Mouse (Mus musculus) adrenal gland, postnatal 36 days (tissue): ENCODE measurements at regions not wholly inside any gene's neighbourhood (a gene's known extent, or its start where the extent isn't known, plus 50 kb on each side); places are given as distances from the start of the nearest gene placed in this dataset.
A peak's percentile ranks its signal among the peaks of the same experiment; 100 is the strongest.
"Not testable (repeated sequence)": the region's sequence is repeated elsewhere in the genome, so short reads cannot be mapped to it uniquely, and the experiment has no call there.

Source experiments
- DNase-seq, 2 experiments: peaks; one replicate each; pipeline ENCODE4 v3.0.0; 2021; ENCODE audit warnings: mixed read lengths in 1 of 2

DNA sequence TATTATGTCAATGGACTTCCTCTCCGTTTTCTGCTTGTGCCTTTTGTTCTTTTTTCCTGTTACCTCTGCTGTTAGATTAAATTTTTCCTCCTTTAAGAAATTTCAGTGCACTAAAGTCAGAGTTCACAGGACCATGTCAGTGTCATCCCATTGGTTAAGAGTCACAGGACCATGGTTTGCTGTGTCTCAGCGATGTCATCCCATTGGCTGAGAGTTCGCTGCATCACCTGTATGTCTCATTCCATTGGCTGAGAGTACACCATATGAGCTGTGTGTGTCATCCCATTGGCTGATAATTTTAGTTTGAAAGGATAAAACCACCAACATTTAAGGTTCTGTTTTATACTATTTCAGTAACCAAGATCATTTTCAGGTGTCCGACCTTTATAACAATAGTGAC lies 50.7 kb upstream of the Jade1 start:
- DNase-seq = no peak

- DNase-seq = no peak
Observed at GRCm38 (mm10) chr3:41502161-41502560, 53.4 kb upstream of the Jade1 start.

DNA sequence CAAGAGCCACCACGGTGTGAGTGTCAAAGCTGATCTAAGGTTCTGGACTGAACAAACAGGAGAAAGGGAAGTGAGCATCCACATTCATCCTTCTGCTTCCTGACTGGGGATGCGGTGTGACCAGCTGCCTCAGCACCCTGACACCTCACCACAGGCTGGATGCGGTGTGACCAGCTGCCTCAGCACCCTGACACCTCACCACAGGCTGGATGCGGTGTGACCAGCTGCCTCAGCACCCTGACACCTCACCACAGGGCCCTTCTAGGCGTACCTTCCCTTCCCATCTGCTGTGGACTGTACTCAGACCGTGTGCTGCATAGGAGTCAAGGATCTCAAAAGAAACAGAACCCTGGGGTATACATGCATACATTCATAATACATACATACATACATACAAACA lies 53.9 kb upstream of the Jade1 start:
- not testable (repeated sequence) for DNase-seq

DNA sequence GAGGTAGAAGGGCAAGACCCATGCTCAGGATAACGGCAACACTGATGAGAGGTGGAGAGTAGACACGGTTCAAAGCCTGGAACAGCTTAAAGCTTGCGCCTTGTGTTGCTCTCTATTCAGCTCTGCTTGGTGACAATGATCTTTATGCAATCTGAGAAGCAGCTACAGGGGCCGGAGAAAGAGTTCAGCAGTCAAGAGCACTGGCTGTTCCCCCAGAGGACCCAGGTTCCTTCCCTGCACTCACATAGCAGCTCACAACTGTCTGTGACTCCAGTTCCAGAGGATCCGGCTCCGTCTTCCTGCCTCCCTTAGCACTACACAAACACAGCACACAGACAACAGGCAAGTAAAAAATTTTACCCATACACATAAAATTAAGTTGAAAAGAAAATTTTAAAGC lies 54.4 kb upstream of the Jade1 start:
- DNase-seq = no peak

DNA sequence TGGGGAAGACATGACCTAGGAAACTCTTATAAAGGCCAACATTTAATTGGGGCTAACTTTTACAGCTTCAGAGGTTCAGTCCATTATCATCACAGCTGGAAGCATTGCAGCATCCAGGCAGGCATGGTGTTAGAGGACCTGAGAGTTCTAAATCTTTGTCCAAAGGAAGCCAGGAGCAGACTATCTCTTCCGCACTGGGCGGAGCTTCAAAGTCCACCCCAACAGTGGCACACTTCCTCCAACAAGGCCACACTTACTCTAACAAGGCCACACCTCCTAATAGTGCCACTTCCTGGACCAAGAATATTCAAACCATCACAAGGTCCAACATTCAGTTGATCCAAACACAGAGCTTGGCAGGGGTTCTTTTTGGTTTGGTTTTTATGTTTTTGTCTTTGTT lies 55.9 kb upstream of the Jade1 start:
- no peak for DNase-seq

GRCm38 (mm10) chr3:41498791-41499190 lies 56.7 kb upstream of the Jade1 start:
- DNase-seq = peak in 1 of 2 experiments; percentile 17

DNA sequence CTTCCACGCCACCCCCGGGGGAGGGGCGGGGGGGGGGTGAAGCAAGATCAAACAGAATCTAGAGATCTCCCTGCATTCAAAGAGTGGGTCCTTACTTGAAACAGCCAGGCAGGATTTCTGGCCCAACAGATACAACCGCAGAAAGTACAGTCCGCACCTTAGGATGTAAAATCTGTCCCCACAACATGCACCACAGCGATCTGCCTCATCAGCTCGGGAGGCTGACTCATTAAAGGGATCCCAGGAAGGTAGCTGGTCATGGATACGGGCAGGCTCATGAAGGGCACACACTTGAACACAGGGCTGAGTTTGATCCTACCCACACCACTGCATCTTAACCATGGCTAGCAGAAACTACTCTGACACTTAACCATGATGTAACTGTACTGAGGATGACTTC lies 57.8 kb upstream of the Jade1 start:
- DNase-seq = no peak

DNA sequence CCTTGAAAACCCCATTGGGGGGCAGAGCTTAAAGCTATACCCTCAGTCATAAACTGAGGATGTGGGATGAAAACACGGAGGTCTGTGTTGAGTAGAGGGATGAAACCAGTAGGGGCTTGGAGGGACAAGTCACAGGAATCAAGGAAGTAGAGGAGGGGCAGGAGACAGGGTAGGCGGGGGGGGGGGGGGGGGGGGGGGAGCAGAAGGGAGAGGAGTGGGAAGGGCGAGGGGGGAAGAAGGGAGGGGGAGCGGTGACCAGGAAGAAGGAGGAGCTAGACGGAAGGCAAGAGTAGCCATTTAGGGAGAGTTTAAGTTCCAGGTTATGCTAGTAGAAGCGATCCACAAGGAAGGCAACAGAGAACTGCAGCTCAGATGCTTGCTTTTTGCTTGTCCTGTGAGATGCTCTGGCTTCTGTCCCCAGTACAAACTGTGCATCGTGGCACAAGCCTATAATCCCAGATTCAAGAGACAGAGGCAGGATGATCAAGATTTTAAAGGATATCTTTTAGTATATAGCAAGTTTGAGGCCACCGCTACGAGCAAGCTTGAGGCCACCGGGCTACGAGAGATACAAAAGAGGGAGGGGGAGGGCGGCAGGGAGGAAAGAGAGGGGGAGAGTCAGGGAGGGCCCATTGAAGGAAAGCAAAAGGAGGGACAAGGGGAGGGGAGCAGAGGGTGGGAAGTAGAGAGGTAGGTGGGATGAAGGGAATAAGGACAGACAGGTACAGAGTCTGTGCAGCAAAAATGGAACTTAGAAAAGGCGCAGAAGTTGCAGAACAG lies 58.4 kb upstream of the Jade1 start:
- no peak for DNase-seq

DNA sequence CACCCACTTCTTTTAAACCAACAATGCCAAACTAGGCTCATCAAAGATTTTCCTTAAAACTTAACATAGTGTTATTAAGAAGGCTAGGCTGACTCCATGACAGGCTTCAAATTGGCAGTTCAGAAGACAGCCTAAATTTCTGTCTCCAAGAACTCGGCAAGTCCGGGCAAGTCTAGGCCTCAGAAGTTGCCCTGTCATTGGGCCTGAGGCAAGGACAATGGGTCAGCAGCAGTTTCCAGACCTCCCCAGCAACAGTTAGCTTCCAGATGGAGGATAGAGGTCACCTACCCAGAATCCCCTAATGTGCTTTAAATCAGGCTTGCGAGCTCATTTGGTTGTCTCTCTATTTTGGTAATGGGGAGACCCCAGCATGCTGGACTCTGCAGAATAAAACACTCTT lies 59.6 kb upstream of the Jade1 start:
- no peak for DNase-seq

GRCm38 (mm10) chr3:41495097-41495496 lies 60.4 kb upstream of the Jade1 start:
- no peak for DNase-seq

DNA sequence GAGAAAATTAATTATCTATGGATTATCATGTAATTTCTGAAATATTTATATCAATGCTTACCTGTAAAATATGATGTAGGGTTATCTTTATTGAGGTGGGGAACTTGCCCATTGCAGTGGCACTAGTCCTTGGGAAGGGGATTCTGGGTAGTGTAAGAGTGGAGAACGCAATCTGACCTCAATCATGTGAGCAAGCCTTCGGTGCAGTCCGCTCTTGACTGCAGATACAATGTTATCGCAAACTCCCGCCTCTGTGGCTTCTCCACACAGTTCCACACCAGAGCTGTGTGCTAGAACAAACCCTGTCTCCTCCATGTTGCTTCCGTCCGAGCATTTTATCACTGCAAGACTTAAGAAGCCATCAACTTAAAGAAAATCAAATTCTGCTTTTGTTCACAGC lies 62.1 kb upstream of the Jade1 start:
- no peak for DNase-seq

GRCm38 (mm10) chr3:41492727-41493392 lies 62.7 kb upstream of the Jade1 start:
- no peak for DNase-seq

GRCm38 (mm10) chr3:41492031-41492726 lies 63.4 kb upstream of the Jade1 start:
- peak; percentile 70 for DNase-seq

DNA sequence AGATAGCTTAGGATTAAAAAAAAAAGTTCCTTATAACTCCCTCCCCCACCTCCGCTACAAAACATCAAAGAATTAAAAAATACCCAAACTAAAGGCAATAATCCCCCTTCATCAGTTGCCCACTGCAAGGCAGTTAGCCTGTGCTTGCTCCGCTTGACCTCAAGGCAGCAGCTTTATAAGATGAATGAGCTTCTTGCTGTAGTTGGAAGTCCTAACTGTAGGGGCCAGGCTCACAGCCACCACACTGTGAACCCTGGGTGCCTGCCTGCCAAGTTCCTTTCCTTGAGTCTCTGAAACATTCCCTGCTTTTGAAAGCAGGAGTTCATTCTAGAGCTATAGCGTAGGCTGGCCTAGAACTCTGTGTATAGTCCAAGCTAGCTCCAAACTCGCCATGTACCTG lies 64.3 kb upstream of the Jade1 start:
- DNase-seq = peak in 1 of 2 experiments; percentile 36

GRCm38 (mm10) chr3:41489998-41490397 lies 65.5 kb upstream of the Jade1 start:
- DNase-seq = no peak

DNA sequence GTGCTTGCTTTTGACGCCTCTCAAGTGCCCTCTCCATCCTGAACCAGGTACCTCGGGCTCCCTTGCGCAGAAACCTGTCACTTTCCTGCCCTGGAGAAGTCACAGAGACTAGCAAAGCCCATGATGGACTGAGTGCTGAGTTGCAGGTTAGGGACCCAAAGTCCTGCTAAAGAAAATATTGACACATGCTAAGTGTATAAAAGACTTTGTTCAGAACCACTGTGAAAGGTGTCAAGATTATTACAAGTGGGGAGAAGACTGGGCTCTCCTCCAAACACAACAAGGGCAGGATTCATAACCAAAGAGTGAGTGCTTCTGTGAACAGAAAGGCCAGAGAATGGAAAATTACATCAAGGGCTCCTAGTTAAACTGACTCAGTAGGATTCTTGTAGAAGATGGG lies 66.0 kb upstream of the Jade1 start:
- peak in 1 of 2 experiments; percentile 25 for DNase-seq

DNA sequence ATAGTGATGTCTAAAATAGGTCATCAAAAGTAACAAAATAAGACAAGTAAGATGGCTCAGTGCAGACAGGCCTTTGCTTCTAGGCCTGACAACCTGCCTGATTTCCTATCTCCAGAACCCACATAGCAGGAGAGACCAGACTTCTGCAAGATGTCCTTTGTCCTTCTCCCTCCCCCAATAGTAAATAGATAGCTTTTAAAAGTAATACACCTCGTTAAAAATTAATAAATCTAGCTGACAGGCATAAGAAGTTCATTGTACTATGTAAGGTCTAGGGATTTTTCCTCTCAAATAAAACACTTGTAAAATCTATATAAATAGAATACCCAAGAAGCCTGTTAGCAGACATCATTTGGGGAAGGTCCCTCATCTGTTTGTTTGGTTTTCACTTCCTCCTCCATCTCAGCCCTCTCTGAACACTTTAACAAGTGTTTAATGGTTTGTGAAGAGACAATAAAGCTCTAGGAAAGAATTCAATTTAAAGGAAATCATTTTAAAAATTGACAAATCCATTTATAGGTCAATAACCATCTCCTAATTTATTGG lies 67.2 kb upstream of the Jade1 start:
- no peak for DNase-seq

DNA sequence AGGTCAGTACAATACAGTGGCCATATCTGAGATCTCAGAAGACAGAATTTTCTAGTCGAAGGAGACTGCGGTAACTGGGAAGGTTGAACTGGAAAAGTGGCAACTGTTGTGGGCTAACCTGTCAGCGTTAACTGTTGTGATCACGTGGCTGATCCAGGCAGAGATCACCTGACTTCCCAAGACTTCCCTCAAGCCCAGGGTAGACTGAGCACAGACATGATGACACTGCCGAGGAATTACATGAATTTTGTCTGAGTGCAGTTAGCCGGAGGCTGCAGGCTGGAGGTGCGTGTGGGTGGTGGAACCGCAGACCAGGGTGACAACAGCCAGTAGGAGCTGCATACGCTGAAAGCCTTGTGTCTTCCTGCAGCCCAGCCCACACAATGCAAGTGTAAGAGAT lies 70.6 kb upstream of the Jade1 start:
- DNase-seq = no peak

- no peak for DNase-seq
Observed at GRCm38 (mm10) chr3:41483582-41483981, 71.9 kb upstream of the Jade1 start.

- no peak for DNase-seq
Observed at GRCm38 (mm10) chr3:41482881-41483494, 72.5 kb upstream of the Jade1 start.

GRCm38 (mm10) chr3:41480186-41480585 lies 75.3 kb upstream of the Jade1 start:
- DNase-seq = no peak

DNA sequence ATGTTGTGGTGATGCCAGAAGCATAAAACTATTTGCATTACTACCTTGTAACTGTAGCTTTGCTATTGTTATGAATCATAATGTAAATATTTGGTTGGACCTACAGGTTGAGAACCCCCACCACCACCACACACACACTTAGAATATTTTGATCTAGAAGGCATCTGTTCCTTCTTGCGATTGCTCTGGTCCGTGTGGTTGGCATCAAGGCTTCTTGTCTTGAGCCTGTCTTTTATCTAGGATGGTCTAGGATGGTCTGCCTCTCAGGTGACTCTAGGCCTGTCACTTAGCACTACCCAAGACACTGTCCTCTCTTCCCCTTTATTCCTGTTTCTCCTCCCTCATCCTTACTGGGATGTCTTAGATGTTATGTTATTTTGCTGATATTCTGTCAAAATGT lies 76.6 kb upstream of the Jade1 start:
- no peak for DNase-seq

DNA sequence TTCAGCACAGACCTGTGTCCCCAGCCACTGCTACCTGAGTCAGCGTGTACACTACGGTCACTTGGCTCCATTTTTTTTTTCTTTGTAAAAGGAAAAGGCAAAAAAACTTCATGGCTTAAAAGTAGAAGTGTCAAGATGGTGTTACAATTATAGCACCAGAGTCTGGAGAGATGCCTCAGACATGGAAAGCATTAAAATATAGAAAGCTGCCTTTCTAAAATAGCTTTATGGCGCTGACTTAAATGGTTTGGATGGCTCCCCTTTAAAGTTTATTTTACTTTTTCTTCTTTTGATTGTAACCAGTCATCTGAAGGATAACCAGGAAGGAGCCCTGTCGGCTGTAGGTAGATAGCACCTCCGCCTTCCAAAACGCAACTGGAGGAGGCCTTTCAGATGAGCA lies 79.0 kb upstream of the Jade1 start:
- DNase-seq = no peak
